Mouse (Mus musculus) right cerebral cortex, postnatal 14 days (tissue): ENCODE measurements around the gene Obp2b.

Source experiments
- DNase-seq: peaks from one replicate; pipeline ENCODE4 v3.0.0; 2022

Gene Obp2b

GRCm38 (mm10) chr2:25779076-25779475, 42.3 kb downstream of the Obp2b start:
- no peak for DNase-seq

- no peak for DNase-seq
Observed at GRCm38 (mm10) chr2:25780921-25781320, 44.1 kb downstream of the Obp2b start.

GRCm38 (mm10) chr2:25781957-25782356, 45.1 kb downstream of the Obp2b start, which contains the start of gene Gm13539:
Gene Gm13539, plus strand, starts transcription at chr2:25782257.
- no peak for DNase-seq

- no peak for DNase-seq
Observed at GRCm38 (mm10) chr2:25785573-25786322, 48.9 kb downstream of the Obp2b start.

GRCm38 (mm10) chr2:25789092-25789491, 52.3 kb downstream of the Obp2b start:
- no peak for DNase-seq
